Mouse (Mus musculus) bone marrow, adult 2 months (tissue): ENCODE measurements at regions not wholly inside any gene's neighbourhood (a gene's known extent, or its start where the extent isn't known, plus 50 kb on each side); places are given as distances from the start of the nearest gene placed in this dataset.

Experiments
- CTCF ChIP-seq: fragments of 200-500 bp; IDR thresholded peaks from 2 replicates; pipeline ENCODE4 v1.5.1; 2011; ENCODE audit warnings: low read length, control low read depth; ENCODE audit not compliant: control insufficient read depth, insufficient read depth
- POLR2A ChIP-seq: fragments of 200-500 bp; IDR thresholded peaks from 2 replicates; pipeline ENCODE4 v1.6.1; 2011; ENCODE audit warnings: low read depth, mild to moderate bottlenecking, control low read depth, low read length, borderline replicate concordance; ENCODE audit not compliant: control insufficient read depth

DNA sequence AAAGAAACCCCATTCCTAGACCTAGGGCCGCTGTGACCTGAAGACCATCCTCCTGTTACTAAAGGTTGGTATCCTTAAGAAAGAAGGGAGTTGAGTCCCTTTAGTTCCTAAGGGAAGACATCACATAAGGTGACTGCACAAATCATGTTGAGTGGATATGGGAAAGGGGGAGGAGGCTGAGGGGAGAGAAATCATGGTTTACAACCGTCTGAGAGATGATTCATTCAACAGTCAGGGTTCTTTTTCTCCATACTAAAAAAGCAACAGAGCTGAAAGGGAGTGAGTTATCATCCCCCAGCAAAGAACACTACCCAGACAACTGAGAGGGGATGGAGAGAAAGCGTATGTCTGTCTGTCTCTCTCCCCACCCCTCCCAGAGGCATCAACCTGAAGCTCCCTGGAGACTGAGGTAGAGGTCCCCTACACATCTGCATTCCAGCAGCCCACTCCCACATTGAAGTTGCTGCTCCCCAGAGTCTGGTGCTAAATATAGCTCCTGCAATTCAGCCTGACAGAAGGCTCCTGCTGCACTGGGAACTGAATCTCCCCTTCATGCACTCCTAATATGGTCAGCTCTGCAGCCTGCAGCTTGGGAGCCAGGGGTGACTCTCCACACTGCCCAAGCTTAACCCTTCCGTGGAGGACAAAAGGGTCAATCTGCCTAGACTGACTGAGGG lies 123.2 kb downstream of the Dyrk2 start:
- TF ChIP-seq POLR2A (no peak), CTCF (no peak)
